Mouse (Mus musculus): ENCODE data around the gene Gm7954. TPM values are rescaled to one million over a fixed set of nuclear protein-coding genes. Genes with fewer than 3 reads are reported as not detected.
"Not testable (repeated sequence)": the region's sequence is repeated elsewhere in the genome, so short reads cannot be mapped to it uniquely, and the experiment has no call there.

Gene Gm7954
- polyA plus RNA-seq (2014; fragmentation: Nextera tagmentation; extraction: Ambion mirVana): not detected in 2 replicates

- H3K4me3 ChIP-seq (ENCODE audit: low read depth, low read length); H3K9ac ChIP-seq (ENCODE audit: low read depth, low read length); ATAC-seq (ENCODE audit: low FRiP score); H3K27me3 ChIP-seq (ENCODE audit: control insufficient read depth, insufficient read depth, low read length); H3K4me2 ChIP-seq (replicated peaks; ENCODE audit: low read depth, low read length); H3K4me1 ChIP-seq (replicated peaks; ENCODE audit: control insufficient read depth, insufficient read depth, low read length); H3K36me3 ChIP-seq (ENCODE audit: control insufficient read depth, insufficient read depth, low read length); H3K9me3 ChIP-seq (ENCODE audit: control insufficient read depth, low read length); DNase-seq (ENCODE audit: low spot score); H3K27ac ChIP-seq (ENCODE audit: low read depth, low read length): not testable (repeated sequence)
- WGBS: no CpG with 5 or more reads among the region's 2 CpGs
Observed at GRCm38 (mm10) chr14:41453418-41453817, at the start of gene Gm7954. TSS of gene Gm7954 (minus strand) at chr14:41453518.

GRCm38 (mm10) chr14:41489385-41489784 is 36.1 kb upstream of the Gm7954 start, which contains the start of gene Gm3486:
TSS of gene Gm3486 (minus strand) at chr14:41489485.
- H3K4me2 ChIP-seq (replicated peaks; ENCODE audit: low read depth, low read length); H3K9me3 ChIP-seq (ENCODE audit: control insufficient read depth, low read length); H3K36me3 ChIP-seq (ENCODE audit: control insufficient read depth, insufficient read depth, low read length); H3K4me1 ChIP-seq (replicated peaks; ENCODE audit: control insufficient read depth, insufficient read depth, low read length); ATAC-seq (ENCODE audit: low FRiP score); H3K27ac ChIP-seq (ENCODE audit: low read depth, low read length); H3K4me3 ChIP-seq (ENCODE audit: low read depth, low read length); H3K27me3 ChIP-seq (ENCODE audit: control insufficient read depth, insufficient read depth, low read length); DNase-seq (ENCODE audit: low spot score); H3K9ac ChIP-seq (ENCODE audit: low read depth, low read length): not testable (repeated sequence)

- H3K36me3 ChIP-seq (ENCODE audit: control insufficient read depth, insufficient read depth, low read length); H3K4me2 ChIP-seq (replicated peaks; ENCODE audit: low read depth, low read length); H3K4me3 ChIP-seq (ENCODE audit: low read depth, low read length); H3K9me3 ChIP-seq (ENCODE audit: control insufficient read depth, low read length); H3K27me3 ChIP-seq (ENCODE audit: control insufficient read depth, insufficient read depth, low read length); ATAC-seq (ENCODE audit: low FRiP score); H3K9ac ChIP-seq (ENCODE audit: low read depth, low read length); H3K27ac ChIP-seq (ENCODE audit: low read depth, low read length); H3K4me1 ChIP-seq (replicated peaks; ENCODE audit: control insufficient read depth, insufficient read depth, low read length): not testable (repeated sequence)
- peak; percentile 38 for DNase-seq (ENCODE audit: low spot score)
- WGBS: 17% methylated on average over 9 of the region's 16 CpGs
Observed at GRCm38 (mm10) chr14:41425393-41426075, 27.8 kb downstream of the Gm7954 start.

- not testable (repeated sequence) for H3K4me3 ChIP-seq (ENCODE audit: low read depth, low read length); H3K4me1 ChIP-seq (replicated peaks; ENCODE audit: control insufficient read depth, insufficient read depth, low read length); H3K9ac ChIP-seq (ENCODE audit: low read depth, low read length); H3K36me3 ChIP-seq (ENCODE audit: control insufficient read depth, insufficient read depth, low read length); ATAC-seq (ENCODE audit: low FRiP score); H3K27ac ChIP-seq (ENCODE audit: low read depth, low read length); H3K9me3 ChIP-seq (ENCODE audit: control insufficient read depth, low read length); H3K27me3 ChIP-seq (ENCODE audit: control insufficient read depth, insufficient read depth, low read length)
- H3K4me2 ChIP-seq (replicated peaks; ENCODE audit: low read depth, low read length): 0 out of 2 replicates have a peak overlapping the region, but pooled peaks have one; percentile 11
- 5% methylated on average over 12 of the region's 14 CpGs for WGBS
- peak; percentile 0 for DNase-seq (ENCODE audit: low spot score)
Observed at GRCm38 (mm10) chr14:41424694-41425093, 28.6 kb downstream of the Gm7954 start.

- H3K9me3 ChIP-seq (ENCODE audit: control insufficient read depth, low read length); H3K27ac ChIP-seq (ENCODE audit: low read depth, low read length); DNase-seq (ENCODE audit: low spot score); ATAC-seq (ENCODE audit: low FRiP score); H3K4me2 ChIP-seq (replicated peaks; ENCODE audit: low read depth, low read length); H3K4me3 ChIP-seq (ENCODE audit: low read depth, low read length); H3K27me3 ChIP-seq (ENCODE audit: control insufficient read depth, insufficient read depth, low read length); H3K4me1 ChIP-seq (replicated peaks; ENCODE audit: control insufficient read depth, insufficient read depth, low read length); H3K36me3 ChIP-seq (ENCODE audit: control insufficient read depth, insufficient read depth, low read length); H3K9ac ChIP-seq (ENCODE audit: low read depth, low read length): not testable (repeated sequence)
- WGBS: no CpG with 5 or more reads among the region's 2 CpGs
Observed at GRCm38 (mm10) chr14:41408181-41408580, 45.1 kb downstream of the Gm7954 start, which contains the start of gene Gm6482. TSS of gene Gm6482 (minus strand) at chr14:41408281.

Other genes starting within 250 kb of the Gm7954 start
- gene Gm2832, start 174.7 kb downstream of the Gm7954 start, polyA plus RNA-seq (2014; fragmentation: Nextera tagmentation; extraction: Ambion mirVana): 0.11 TPM in 1 of 2 replicates, not detected in the other
- gene Gm5798, start 104.9 kb downstream of the Gm7954 start, polyA plus RNA-seq (2014; fragmentation: Nextera tagmentation; extraction: Ambion mirVana): not detected in 2 replicates
- not detected in 2 replicates for gene Gm7945, start 67.1 kb downstream of the Gm7954 start, polyA plus RNA-seq (2014; fragmentation: Nextera tagmentation; extraction: Ambion mirVana)
- not detected in 2 replicates for gene Gm6482, start 45.2 kb downstream of the Gm7954 start, polyA plus RNA-seq (2014; fragmentation: Nextera tagmentation; extraction: Ambion mirVana)
- gene Gm3486, start 36.0 kb upstream of the Gm7954 start, polyA plus RNA-seq (2014; fragmentation: Nextera tagmentation; extraction: Ambion mirVana): not detected in 2 replicates
- not detected in 2 replicates for gene Gm7970, start 102.1 kb upstream of the Gm7954 start, polyA plus RNA-seq (2014; fragmentation: Nextera tagmentation; extraction: Ambion mirVana)
- not detected in 2 replicates for gene 1700049E17Rik2, start 119.7 kb upstream of the Gm7954 start, polyA plus RNA-seq (2014; fragmentation: Nextera tagmentation; extraction: Ambion mirVana)
- gene Gm3072, start 171.1 kb upstream of the Gm7954 start, polyA plus RNA-seq (2014; fragmentation: Nextera tagmentation; extraction: Ambion mirVana): not detected in 2 replicates
- not detected in 2 replicates for gene Gm3676, start 193.0 kb upstream of the Gm7954 start, polyA plus RNA-seq (2014; fragmentation: Nextera tagmentation; extraction: Ambion mirVana)
- not detected in 2 replicates for gene Gm8068, start 248.4 kb upstream of the Gm7954 start, polyA plus RNA-seq (2014; fragmentation: Nextera tagmentation; extraction: Ambion mirVana)

Measured in hindbrain, embryonic 11.5 days (tissue).